Mouse (Mus musculus) kidney, adult 18-20 months (tissue): ENCODE results near the gene Bglap.

ENCODE experiments used
- DNase-seq: peaks from one replicate; pipeline ENCODE4 v3.0.0; 2021

The Bglap gene

DNA sequence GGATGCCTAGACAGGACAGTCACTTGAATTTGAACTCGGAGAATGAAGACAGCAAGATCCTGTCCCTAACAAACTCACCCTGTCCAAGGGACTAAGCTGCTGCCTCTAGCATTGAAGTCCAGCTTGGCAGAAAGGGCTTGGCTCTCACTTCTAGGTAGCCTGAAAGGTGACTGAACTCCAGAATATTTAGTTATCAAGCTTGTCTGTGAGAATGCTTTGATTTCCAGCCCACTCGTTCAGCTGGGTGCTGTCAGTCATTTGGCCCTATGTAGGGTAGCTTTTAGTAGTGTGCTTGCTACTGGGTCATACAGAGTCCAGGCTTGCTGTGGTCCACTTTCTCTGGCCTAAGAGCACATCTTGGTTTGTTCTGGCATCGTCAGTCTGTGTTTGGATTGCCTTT, 45.3 kb downstream of the Bglap start:
- no peak for DNase-seq

- no peak for DNase-seq
Observed at GRCm38 (mm10) chr3:88338316-88338715, 45.9 kb downstream of the Bglap start.

- DNase-seq = no peak
Observed at GRCm38 (mm10) chr3:88337367-88338020, 46.8 kb downstream of the Bglap start.

DNA sequence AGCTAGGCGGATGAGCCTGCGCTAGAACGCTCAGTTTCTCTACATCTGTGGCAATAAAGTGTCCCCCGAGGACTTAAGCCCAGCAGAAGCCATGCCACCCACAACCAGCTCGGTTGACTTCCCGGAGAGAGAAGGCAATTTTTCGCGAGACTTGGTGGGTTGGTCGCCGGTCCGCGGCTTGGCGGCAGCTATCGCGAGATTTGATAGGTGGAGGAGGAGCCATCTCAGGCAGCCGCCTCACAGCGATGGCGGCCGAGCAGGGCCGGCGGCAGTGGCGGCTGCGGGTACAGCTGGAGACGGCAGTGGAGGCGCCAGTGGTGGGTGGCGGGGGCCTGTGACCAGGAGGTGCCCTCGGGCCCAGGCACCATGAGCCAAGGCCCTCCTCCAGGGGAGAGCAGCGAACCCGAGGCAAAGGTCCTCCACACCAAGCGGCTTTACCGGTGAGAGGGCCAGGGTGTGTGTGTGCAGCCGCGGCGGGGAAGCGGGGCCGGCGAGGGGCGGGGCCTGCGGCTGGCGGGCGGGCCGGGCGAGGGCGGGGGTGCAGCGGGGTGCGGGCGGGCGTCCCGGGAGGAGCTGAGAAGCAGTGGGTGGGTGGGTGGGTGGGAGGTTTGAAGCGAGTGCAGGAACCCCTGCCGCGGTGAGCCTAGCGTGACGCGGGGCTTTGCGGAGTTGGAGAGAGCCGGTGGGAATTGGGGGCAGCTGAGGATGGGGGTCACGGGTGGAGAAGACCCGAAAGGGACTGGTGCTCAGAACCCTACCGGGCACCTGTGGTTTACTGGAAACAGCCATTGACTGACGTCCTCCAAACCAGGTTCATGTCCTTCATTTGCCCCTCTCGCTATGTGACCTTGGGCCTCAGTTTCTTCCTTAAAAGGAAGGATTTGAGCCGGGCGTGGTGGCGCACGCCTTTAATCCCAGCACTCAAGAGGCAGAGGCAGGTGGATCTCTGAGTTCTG, 47.9 kb downstream of the Bglap start, which contains the start of the genes Tmem79 and Smg5:
Gene Tmem79 (minus strand): TSS at position 91 of the 956 bp plus-strand sequence.
Gene Smg5 (plus strand): TSS at position 203 of the 956 bp plus-strand sequence.
- DNase-seq = peak; percentile 98

- DNase-seq = peak; percentile 57
Observed at GRCm38 (mm10) chr3:88335436-88336053, 48.7 kb downstream of the Bglap start.

DNA sequence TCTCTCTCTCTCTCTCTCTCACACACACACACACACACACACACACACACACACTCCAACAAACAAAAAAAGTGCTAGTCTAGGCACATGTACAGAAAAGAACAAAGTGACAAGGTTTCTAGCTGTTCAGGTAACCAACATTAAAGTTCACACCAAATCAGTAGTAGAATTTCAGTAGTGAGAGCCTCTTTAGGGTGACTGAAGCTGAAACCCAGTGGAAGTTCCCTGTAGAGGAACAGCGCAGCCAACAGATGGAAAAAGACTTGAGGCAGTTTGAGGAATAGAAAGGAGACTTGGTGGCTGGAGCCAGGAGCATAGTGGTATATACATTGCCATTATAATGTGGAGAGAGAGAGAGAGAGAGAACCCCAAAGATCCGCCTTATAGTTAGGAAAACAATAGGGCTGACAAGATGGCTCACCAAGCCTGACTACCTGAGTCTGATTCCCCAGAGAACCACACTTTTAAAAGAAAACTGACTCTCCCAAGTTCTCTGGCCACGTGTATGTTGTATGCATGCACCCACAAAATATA, 49.3 kb downstream of the Bglap start:
- no peak for DNase-seq

DNA sequence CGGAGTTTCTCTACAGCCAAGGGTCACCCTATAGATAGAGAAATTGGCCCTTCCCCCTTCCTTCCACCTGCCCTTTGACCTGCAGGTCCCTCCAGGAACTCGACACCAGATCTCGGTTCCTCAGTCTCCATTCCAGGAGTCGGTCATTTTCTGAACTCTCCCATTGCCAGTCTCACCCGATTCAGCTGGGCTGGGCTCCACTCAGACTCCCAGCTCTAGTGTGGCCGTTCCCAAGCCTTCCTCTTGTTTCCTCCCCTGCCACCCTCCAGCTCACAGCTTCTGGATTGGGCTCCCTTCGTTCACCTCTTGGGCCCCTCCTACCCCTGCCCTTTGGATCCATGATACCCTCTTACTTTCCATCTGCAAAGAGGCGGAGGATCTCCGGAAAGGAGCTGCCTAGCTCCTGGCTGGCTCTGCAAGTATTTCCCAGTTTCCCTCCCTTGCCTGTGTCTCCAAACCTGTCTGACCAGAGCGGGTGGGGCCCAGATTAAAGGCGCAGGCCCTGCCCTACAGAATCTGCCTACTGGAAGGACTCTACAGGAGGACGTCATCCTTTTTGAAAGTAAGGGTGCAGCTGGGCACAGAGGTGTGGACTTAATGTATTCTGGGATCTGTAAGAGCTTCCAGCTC, 50.1 kb downstream of the Bglap start:
- DNase-seq = peak; percentile 29
